Comparison of ENCODE assay signal across 10 mouse cellular contexts in the genomic region with DNA sequence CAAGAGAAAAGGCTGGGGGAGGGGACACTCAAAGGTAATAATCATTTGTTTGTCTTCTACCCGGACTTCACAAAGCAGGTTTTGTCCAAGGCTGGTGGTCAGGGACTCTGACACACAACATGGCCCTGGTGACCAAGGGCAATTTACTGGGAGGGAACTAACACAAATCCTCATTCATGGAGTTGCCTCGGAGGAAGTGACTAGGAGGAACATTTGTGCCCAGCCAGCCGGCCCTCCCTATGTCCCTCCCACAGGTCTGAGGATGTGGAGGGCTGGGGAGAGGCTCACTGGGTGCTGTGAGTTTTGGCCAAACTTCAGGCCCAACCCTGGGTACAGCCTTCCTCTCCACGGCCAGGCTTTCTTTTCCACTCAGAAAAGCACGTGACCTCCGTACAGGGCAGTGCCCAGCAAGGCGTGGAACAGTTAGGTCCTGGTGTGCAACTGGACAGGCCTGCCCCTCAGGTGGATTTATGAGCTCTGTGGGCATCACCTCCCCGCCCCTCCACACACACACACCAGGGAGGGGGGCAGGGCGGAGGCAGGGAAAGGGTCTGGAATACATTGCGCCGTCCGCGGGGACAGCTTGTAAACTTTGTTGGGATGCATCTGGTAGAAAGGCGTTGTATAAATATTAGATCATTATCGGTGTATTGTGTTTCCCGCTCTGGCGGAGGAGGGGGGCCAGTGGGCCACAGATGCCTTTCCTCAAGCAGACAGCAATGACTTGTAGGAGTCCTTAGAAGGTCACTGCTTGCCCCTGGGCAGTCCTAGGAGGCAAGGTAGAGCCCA. TPM values are rescaled to one million over a fixed set of nuclear protein-coding genes. Genes with fewer than 3 reads are reported as not detected.
DNase-seq lines count a peak whose midpoint lies in the region; ATAC-seq and TF ChIP-seq lines count a peak whose summit lies in the region.
"Had no signal": no experiment of that assay in that cellular context is flagged by ENCODE, and none has a peak within 500 bp of the region (broad histone marks: within the 10 kb centered on the region; RNA-seq: fewer than 3 reads in every experiment).

No protein-coding gene starts in this region.

- no peak overlapping the region for H3K9ac ChIP-seq in heart, embryonic 16.5 days (ENCODE audit: low read length)

- no peak for DNase-seq in heart, postnatal 36 days
- peak; percentile 25 for DNase-seq in kidney, adult 2 months
- DNase-seq in lung, postnatal 14 days: peak; percentile 54
- DNase-seq in urinary bladder, postnatal 10 days (ENCODE audit: low spot score): peak; percentile 9
- no peak for DNase-seq in cerebellum, postnatal 25 days
- DNase-seq in spleen, adult 18-20 months: no peak
- no peak for DNase-seq in cerebellum, postnatal 4 days (ENCODE audit: low spot score in 2 of 2)

- no peak overlapping the region for H3K4me3 ChIP-seq in heart, embryonic 16.5 days (ENCODE audit: low read length)
- H3K4me3 ChIP-seq in kidney, adult 2 months (ENCODE audit: insufficient read depth, low read depth, low read length): no peak overlapping the region

- TF ChIP-seq CTCF in kidney, adult 2 months (conservative IDR thresholded peaks at IDR 0.05; ENCODE audit: insufficient read depth, insufficient read length, low read depth, low read length): no peak

- no peaks in the 10 kb centered on the region for H3K9me3 ChIP-seq in heart, embryonic 16.5 days (replicated peaks; ENCODE audit: control insufficient read depth, low read length)

- H3K4me2 ChIP-seq in heart, embryonic 16.5 days (ENCODE audit: low read depth, low read length): no peak overlapping the region

- no peaks in the 10 kb centered on the region for H3K27me3 ChIP-seq in heart, embryonic 16.5 days (ENCODE audit: control insufficient read depth, insufficient read depth, low read length)
- no peaks in the 10 kb centered on the region for H3K27me3 ChIP-seq in kidney, adult 2 months (replicated peaks; ENCODE audit: control insufficient read depth, insufficient read depth, low read length)

- intact Hi-C loops in heart, postnatal 36 days (cut with DNase I): no loop called here

- no peaks in the 10 kb centered on the region for H3K4me1 ChIP-seq in heart, embryonic 16.5 days (ENCODE audit: control insufficient read depth, insufficient read depth, low read length)
- 0 out of 2 replicates have a peak, but pooled peaks cover 3% of the 10 kb centered on the region for H3K4me1 ChIP-seq in kidney, adult 2 months (ENCODE audit: control insufficient read depth, insufficient read depth, low read length)

- H3K36me3 ChIP-seq in heart, embryonic 16.5 days (ENCODE audit: control insufficient read depth, insufficient read depth): no peaks in the 10 kb centered on the region
- no peaks in the 10 kb centered on the region for H3K36me3 ChIP-seq in kidney, adult 2 months (ENCODE audit: control insufficient read depth, insufficient read depth, low read length)

- no peak overlapping the region for H3K27ac ChIP-seq in heart, embryonic 16.5 days (ENCODE audit: low read length)
- no peak overlapping the region for H3K27ac ChIP-seq in kidney, adult 2 months (ENCODE audit: insufficient read depth, low read depth, low read length)

- ATAC-seq in heart, embryonic 16.5 days (replicated peaks; ENCODE audit: extremely low read depth, insufficient read depth, low FRiP score): 0 out of 2 replicates have a peak, but pooled peaks have one; percentile 18

- WGBS in heart, embryonic 16.5 days: 63% methylated on average over 17 of the region's 17 CpGs
- WGBS in kidney, adult 2 months: 26% methylated on average over 17 of the region's 17 CpGs

- no peak for TF ChIP-seq POLR2A in kidney, adult 2 months (IDR thresholded peaks at IDR 0.05; ENCODE audit: low read depth, low read length)

RNA-seq across cellular contexts. Expression of gene Gm12830, which starts 41.6 kb away (rescaled TPM):
- not detected in 2 replicates for polyA plus RNA-seq in heart, embryonic 16.5 days (2015; fragmentation: Nextera tagmentation; extraction: Ambion mirVana)
- total RNA-seq in heart, postnatal 36 days (2021): not detected
- polyA plus RNA-seq in kidney, adult 2 months (2012; rRNA removed): not detected in 2 replicates
- total RNA-seq: common myeloid progenitor, adult 5-6 weeks had no signal
- polyA plus RNA-seq: liver, embryonic 16.5 days had no signal

Comparison
In these comparisons a context has a peak if more than half of its experiments do, and no peak if none do; other contexts are left out.
1. DNase-seq: peak in kidney, adult 2 months (single experiment), lung, postnatal 14 days (single experiment) and urinary bladder, postnatal 10 days (single experiment); none in heart, postnatal 36 days (0 of 2), cerebellum, postnatal 25 days (0 of 2), spleen, adult 18-20 months (0 of 2) and cerebellum, postnatal 4 days (0 of 2).